Mouse (Mus musculus) forebrain, postnatal 0 days (tissue): ENCODE results near the gene Dapk1. TPM values are rescaled to one million over a fixed set of nuclear protein-coding genes. Genes with fewer than 3 reads are reported as not detected.

Experiments used
- ATAC-seq: fragments of 200-750 bp; cut with Nextera tagmentation; 2 replicates; pipeline ENCODE4 v1.8.0; 2017; ENCODE audit warnings: mild to moderate bottlenecking, moderate library complexity
- DNase-seq: peaks from one replicate; pipeline ENCODE4 v3.0.0-alpha.2; 2015
- H3K27ac ChIP-seq: fragments of 300-500 bp; sonication (generic); 2 replicates; pipeline ENCODE4 v1.5.1; 2014; ENCODE audit warnings: low read depth, mild to moderate bottlenecking, antibody characterized with exemption, low read length, moderate library complexity, mixed read lengths
- H3K27me3 ChIP-seq: fragments of 300-500 bp; sonication (generic); 2 replicates; pipeline ENCODE4 v1.6.1; 2014; ENCODE audit warnings: mild to moderate bottlenecking, low read length, mixed read lengths; ENCODE audit not compliant: insufficient read depth
- H3K36me3 ChIP-seq: fragments of 300-500 bp; sonication (generic); 2 replicates; pipeline ENCODE4 v1.6.1; 2014; ENCODE audit warnings: mild to moderate bottlenecking, moderate library complexity; ENCODE audit not compliant: insufficient read depth
- H3K4me1 ChIP-seq: fragments of 300-500 bp; sonication (generic); 2 replicates; pipeline ENCODE4 v1.6.1; 2014; ENCODE audit warnings: antibody characterized with exemption; ENCODE audit not compliant: insufficient read depth
- H3K4me2 ChIP-seq: fragments of 300-500 bp; sonication (generic); 2 replicates; pipeline ENCODE4 v1.6.1; 2014; ENCODE audit warnings: low read depth, mild to moderate bottlenecking, moderate library complexity
- H3K4me3 ChIP-seq: fragments of 300-500 bp; sonication (generic); 2 replicates; pipeline ENCODE4 v1.5.1; 2014; ENCODE audit warnings: low read depth, low read length, mixed read lengths
- H3K9ac ChIP-seq: fragments of 300-500 bp; sonication (generic); 2 replicates; pipeline ENCODE4 v1.6.1; 2014; ENCODE audit warnings: mild to moderate bottlenecking
- H3K9me3 ChIP-seq: fragments of 300-500 bp; sonication (generic); 2 replicates; pipeline ENCODE4 v1.6.1; 2016; ENCODE audit warnings: low read length
- CTCF ChIP-seq: sonication (generic); IDR thresholded peaks from 2 replicates; pipeline ENCODE4 v1.5.1; 2016; ENCODE audit warnings: antibody characterized with exemption, control low read depth, low read depth
- WGBS: fragments of 180-500 bp; shearing (Covaris S2); extraction: QIAGEN DNeasy Blood & Tissue Kit; methylation state at CpG from one replicate; pipeline ENCODE4 v1.1.7; 2014; 5-methylcytosine and 5-hydroxymethylcytosine counted together
- polyA plus RNA-seq: library from polyadenylated mRNA; unstranded; fragments of >200 nt; fragmentation: Nextera tagmentation; extraction: Ambion mirVana; gene quantifications from 2 replicates; pipeline ENCODE4 v1.2.1, GENCODE M21; 2015
- total RNA-seq: library from RNA; depleted of rRNA; stranded (reverse); fragments of >200 nt; gene quantifications from 2 replicates; pipeline ENCODE4 v1.2.3, GENCODE M21; 2014; rRNA removed

The Dapk1 gene
- total and polyA plus RNA-seq, 2 experiments from 2014 or later = 35.6 to 72.6 TPM

DNA sequence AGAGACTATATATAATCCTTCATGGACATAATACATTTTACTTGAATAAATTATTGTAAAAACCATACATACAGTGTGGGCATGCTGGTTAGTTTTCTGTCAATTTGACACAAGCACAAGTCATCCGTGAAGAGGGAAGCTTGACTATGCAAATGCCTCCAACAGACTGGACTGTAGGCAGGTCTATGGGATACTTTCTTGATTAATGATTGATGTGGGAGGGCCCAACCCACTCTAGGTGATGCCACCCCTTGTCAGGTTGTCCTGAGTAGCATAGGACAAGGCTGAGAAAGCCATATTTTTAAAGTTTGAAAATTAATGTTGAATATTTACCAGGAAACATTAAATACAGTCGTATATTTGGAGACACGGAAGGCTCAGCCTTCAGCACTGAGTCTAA, 178.8 kb downstream of the Dapk1 start:
- no peak overlapping the region for H3K27ac ChIP-seq
- no peaks in the 10 kb centered on the region for H3K27me3 ChIP-seq
- TF ChIP-seq CTCF = no peak
- H3K4me2 ChIP-seq = no peak overlapping the region
- no peak overlapping the region for H3K4me3 ChIP-seq
- WGBS = 95% methylated on average over 3 of the region's 3 CpGs
- H3K36me3 ChIP-seq = no peaks in the 10 kb centered on the region
- H3K4me1 ChIP-seq = no peaks in the 10 kb centered on the region
- no peaks in the 10 kb centered on the region for H3K9me3 ChIP-seq
- H3K9ac ChIP-seq = no peak overlapping the region
- ATAC-seq = no peak
- DNase-seq = no peak

DNA sequence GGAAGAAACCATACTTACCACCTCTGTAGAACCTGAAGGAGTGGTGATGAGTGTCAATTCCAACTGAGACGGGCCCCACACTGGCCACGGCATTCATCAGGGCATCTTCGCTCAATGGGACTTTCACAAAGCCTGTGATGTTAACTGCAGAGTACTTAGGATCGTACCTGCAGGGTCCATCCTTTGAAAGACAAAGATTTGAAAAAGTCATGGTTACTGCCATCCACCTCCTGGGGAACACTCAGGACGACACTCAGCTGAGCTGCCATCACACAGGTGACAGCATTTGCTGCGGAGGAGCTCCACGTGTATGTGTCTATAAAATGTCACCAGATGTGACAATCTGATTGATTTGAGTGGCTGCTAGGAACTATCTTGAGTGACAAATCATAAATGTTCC, 181.6 kb downstream of the Dapk1 start:
- Histone ChIP-seq H3K4me3 (no peak overlapping the region), H3K9ac (no peak overlapping the region), H3K4me1 (no peaks in the 10 kb centered on the region), H3K27ac (no peak overlapping the region), H3K27me3 (no peaks in the 10 kb centered on the region), H3K36me3 (no peaks in the 10 kb centered on the region), H3K4me2 (no peak overlapping the region), H3K9me3 (no peaks in the 10 kb centered on the region)
- no peak for ATAC-seq
- 84% methylated on average over 7 of the region's 7 CpGs for whole genome bisulfite sequencing
- DNase-seq = no peak
- TF ChIP-seq CTCF = no peak

DNA sequence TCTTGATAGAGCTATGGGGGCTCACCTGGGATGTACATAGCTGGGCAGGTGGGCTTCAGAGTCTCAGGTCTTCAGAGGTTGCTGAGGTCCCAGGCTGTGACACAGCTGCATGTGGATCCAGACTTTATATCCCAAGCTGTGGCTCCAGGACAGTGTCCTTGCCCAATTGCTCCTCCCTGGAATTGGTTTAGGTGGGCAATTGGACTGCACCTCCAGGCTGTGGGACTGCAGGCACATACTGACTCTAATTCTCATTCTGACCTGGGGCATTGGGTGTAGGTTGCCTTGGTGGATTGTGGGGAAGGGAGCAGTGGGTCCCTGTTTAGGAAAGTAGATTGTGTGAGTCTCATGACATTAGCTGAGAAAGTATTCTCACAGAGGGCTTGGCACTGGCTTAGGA, 184.5 kb downstream of the Dapk1 start, which contains the start of gene BC051665:
Gene BC051665 (minus strand): TSS at position 101 of the 400 bp plus-strand sequence.
- ATAC-seq = no peak
- no peak within 1 kb of the TSS for H3K4me2 ChIP-seq
- DNase-seq = no peak
- H3K4me1 ChIP-seq = no peaks in the 10 kb centered on the region
- no peak within 1 kb of the TSS for H3K9ac ChIP-seq
- no peak for TF ChIP-seq CTCF
- H3K27ac ChIP-seq = no peak within 1 kb of the TSS
- H3K27me3 ChIP-seq = no peaks in the 10 kb centered on the region
- no peak within 1 kb of the TSS for H3K4me3 ChIP-seq
- H3K9me3 ChIP-seq = no peaks in the 10 kb centered on the region
- no peaks in the 10 kb centered on the region for H3K36me3 ChIP-seq

DNA sequence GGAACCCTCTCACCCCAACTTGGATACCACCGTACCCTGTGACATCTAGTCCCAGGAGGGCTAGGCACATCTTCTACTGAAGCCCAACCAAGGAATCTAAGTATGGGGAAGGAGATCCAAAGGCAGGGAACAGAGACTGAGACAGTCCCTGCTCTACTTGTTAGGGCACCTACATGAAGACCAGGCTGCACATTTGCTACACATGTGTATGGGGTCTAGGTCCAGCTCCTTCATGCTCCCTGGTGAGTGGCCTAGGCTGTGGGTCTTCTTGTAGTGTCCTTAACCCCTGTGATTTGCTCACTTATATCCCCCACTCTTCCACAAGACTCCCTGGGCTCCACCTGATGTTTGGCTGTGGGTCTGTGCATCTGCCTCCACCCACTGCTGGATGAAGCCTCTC, 187.7 kb downstream of the Dapk1 start:
- DNase-seq = no peak
- H3K36me3 ChIP-seq = no peaks in the 10 kb centered on the region
- H3K27me3 ChIP-seq = no peaks in the 10 kb centered on the region
- H3K9me3 ChIP-seq = no peaks in the 10 kb centered on the region
- WGBS = 62% methylated on average over 1 of the region's 1 CpGs
- no peak overlapping the region for H3K4me2 ChIP-seq
- no peak for ATAC-seq
- no peak overlapping the region for H3K9ac ChIP-seq
- no peak for TF ChIP-seq CTCF
- no peaks in the 10 kb centered on the region for H3K4me1 ChIP-seq
- H3K27ac ChIP-seq = no peak overlapping the region
- H3K4me3 ChIP-seq = no peak overlapping the region

DNA sequence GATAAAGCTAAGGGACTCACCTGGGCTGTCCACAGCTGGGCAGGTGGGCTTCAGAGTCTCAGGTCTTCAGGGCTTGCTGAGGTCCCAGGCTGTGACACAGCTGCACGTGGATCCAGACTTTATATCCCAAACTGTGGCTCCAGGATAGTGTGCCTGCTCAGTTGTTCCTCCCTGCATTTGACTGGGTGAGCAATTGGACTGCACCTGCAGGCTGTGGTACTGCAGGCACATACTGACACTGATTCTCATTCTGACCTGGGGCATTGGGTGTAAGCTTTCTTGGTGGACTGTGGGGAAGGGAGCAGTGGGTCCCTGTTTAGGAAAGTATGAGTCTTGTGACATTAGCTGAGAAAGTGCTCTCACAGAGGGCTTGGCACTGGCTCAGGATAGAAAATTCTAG, 201.0 kb downstream of the Dapk1 start, which contains the start of gene Ctsll3:
Gene Ctsll3 (minus strand): TSS at position 101 of the 400 bp plus-strand sequence.
- DNase-seq = no peak
- no peak for ATAC-seq
- Histone ChIP-seq H3K4me2 (no peak within 1 kb of the TSS), H3K27ac (no peak within 1 kb of the TSS), H3K4me1 (no peaks in the 10 kb centered on the region), H3K9me3 (no peaks in the 10 kb centered on the region), H3K4me3 (no peak within 1 kb of the TSS), H3K27me3 (no peaks in the 10 kb centered on the region), H3K36me3 (no peaks in the 10 kb centered on the region), H3K9ac (no peak within 1 kb of the TSS)
- WGBS = 68% methylated on average over 1 of the region's 1 CpGs
- TF ChIP-seq CTCF = no peak

DNA sequence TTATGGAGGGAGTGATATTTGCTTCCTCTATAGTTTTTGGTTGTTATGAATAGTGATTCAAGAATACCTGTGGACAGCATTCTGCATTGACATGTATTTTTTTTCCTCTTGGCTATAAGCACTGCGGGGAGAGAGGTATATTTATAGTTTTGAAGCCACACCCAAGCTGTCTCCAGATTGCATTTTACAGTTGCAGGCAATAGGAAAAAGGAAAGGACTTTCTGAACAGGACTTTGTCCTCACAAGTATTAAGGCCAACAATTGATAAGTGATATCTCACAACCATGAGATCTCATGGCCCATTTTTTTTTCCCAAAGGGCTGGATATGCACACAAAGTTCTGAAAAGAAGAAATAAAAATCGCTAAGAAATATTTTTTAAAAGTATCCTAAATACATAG, 207.9 kb downstream of the Dapk1 start:
- no peaks in the 10 kb centered on the region for H3K36me3 ChIP-seq
- H3K27ac ChIP-seq = no peak overlapping the region
- no peak overlapping the region for H3K9ac ChIP-seq
- TF ChIP-seq CTCF = no peak
- H3K4me2 ChIP-seq = no peak overlapping the region
- no peak overlapping the region for H3K4me3 ChIP-seq
- DNase-seq (no peak), ATAC-seq (no peak)
- H3K4me1 ChIP-seq = no peaks in the 10 kb centered on the region
- H3K27me3 ChIP-seq = no peaks in the 10 kb centered on the region
- H3K9me3 ChIP-seq = no peaks in the 10 kb centered on the region
- 80% methylated on average over 2 of the region's 2 CpGs for WGBS

DNA sequence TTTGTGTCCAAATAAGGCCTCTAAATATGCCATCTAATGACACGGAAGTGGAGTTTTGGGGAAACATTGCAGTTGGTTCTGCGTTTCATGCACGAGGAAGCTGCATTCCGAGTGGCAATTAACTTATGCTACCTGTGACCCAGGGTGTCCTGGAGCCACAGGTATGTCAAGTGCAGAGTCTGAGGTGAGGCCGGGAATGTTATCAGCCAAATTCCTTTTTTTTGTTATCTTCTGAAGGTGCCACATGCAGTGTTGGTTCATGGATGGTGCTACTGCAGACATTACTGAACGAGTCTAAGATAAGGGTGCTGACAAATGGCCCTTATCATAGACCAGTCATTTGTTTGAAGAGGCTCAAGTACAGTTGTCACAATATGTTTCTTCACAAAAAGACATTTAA, 211.0 kb downstream of the Dapk1 start:
- H3K9me3 ChIP-seq = no peaks in the 10 kb centered on the region
- WGBS = 91% methylated on average over 6 of the region's 6 CpGs

More for the DNA sequence above, 211.0 kb downstream of the Dapk1 start:
- DNase-seq = no peak
- Histone ChIP-seq H3K4me2 (no peak overlapping the region), H3K36me3 (no peaks in the 10 kb centered on the region), H3K4me3 (no peak overlapping the region), H3K9ac (no peak overlapping the region), H3K4me1 (no peaks in the 10 kb centered on the region), H3K27me3 (no peaks in the 10 kb centered on the region), H3K27ac (no peak overlapping the region)
- ATAC-seq = no peak
- TF ChIP-seq CTCF = no peak

Other genes starting within 250 kb of the Dapk1 start
- gene BC051665, start 184.4 kb downstream of the Dapk1 start, total RNA-seq = not detected in 2 replicates
- not detected in 2 replicates for gene BC051665, start 184.4 kb downstream of the Dapk1 start, polyA plus RNA-seq
- not detected in 2 replicates for gene Ctsll3, start 200.9 kb downstream of the Dapk1 start, total RNA-seq
- not detected in 2 replicates for gene Ctsll3, start 200.9 kb downstream of the Dapk1 start, polyA plus RNA-seq